Mouse (Mus musculus) heart, adult 2 months (tissue): ENCODE measurements around the gene Bend4. TPM values are rescaled to one million over a fixed set of nuclear protein-coding genes. Genes with fewer than 3 reads are reported as not detected.

Experiments
- DNase-seq, 2 experiments: peaks; one replicate each; pipeline ENCODE4 v3.0.0; 2021
- H3K27ac ChIP-seq: fragments of 200-600 bp; 2 replicates; pipeline ENCODE4 v1.8.1; 2022
- H3K27me3 ChIP-seq: fragments of 200-500 bp; 2 replicates; pipeline ENCODE4 v1.6.1; 2012; ENCODE audit warnings: mild to moderate bottlenecking, low read length, inconsistent platforms, mixed read lengths; ENCODE audit not compliant: control insufficient read depth, insufficient read depth
- H3K36me3 ChIP-seq: fragments of 200-500 bp; 2 replicates; pipeline ENCODE4 v1.6.1; 2012; ENCODE audit warnings: low read length, inconsistent platforms; ENCODE audit not compliant: control insufficient read depth, insufficient read depth
- H3K4me1 ChIP-seq: fragments of 200-500 bp; 2 replicates; pipeline ENCODE4 v1.6.1; 2011; ENCODE audit warnings: low read length; ENCODE audit not compliant: control insufficient read depth, insufficient read depth
- H3K4me3 ChIP-seq: fragments of 200-600 bp; 2 replicates; pipeline ENCODE4 v1.8.1; 2022
- H3K79me2 ChIP-seq: fragments of 200-500 bp; replicated peaks from 2 replicates; pipeline ENCODE4 v1.6.1; 2012; ENCODE audit warnings: mild to moderate bottlenecking, inconsistent platforms, low read length, moderate library complexity, mixed read lengths; ENCODE audit not compliant: control insufficient read depth, insufficient read depth
- H3K9ac ChIP-seq: fragments of 200-500 bp; 2 replicates; pipeline ENCODE4 v1.6.1; 2012; ENCODE audit warnings: low read depth, mild to moderate bottlenecking, control low read depth, inconsistent platforms, low read length, mixed read lengths
- CTCF ChIP-seq: fragments of 200-600 bp; IDR thresholded peaks from 2 replicates; pipeline ENCODE4 v1.8.1; 2022; ENCODE audit warnings: antibody characterized with exemption, mild to moderate bottlenecking, moderate library complexity
- EP300 ChIP-seq: fragments of 200-500 bp; IDR thresholded peaks from 2 replicates; pipeline ENCODE4 v1.6.1; 2011; ENCODE audit warnings: low read depth, low read length, control low read depth; ENCODE audit not compliant: insufficient read depth
- POLR2A ChIP-seq: fragments of 200-500 bp; IDR thresholded peaks from 2 replicates; pipeline ENCODE4 v1.6.1; 2011; ENCODE audit warnings: mild to moderate bottlenecking, low read depth, low read length, control low read depth; ENCODE audit not compliant: insufficient read depth
- WGBS: fragments of 180-500 bp; shearing (Covaris S2); methylation state at CpG from one replicate; pipeline ENCODE4 v1.1.7; 2018; 5-methylcytosine and 5-hydroxymethylcytosine counted together
- intact Hi-C: fragments of 180-260 bp; cut with DNase I; formaldehyde crosslinking; loops from one replicate; pipeline ENCODE4 v1.15.1; 2025
- polyA plus RNA-seq: library from polyadenylated mRNA; depleted of rRNA; stranded (reverse); fragments of >200 nt; gene quantifications from 2 replicates; pipeline ENCODE4 v1.2.3, GENCODE M21; 2012
- total RNA-seq, 2 experiments: library from RNA; stranded (reverse); gene quantifications; 2 replicates each; pipeline ENCODE4 v1.2.3; 2021

The Bend4 gene
- total and polyA plus RNA-seq, 3 experiments: 0.88 to 2.4 (median 2.4) TPM

DNA sequence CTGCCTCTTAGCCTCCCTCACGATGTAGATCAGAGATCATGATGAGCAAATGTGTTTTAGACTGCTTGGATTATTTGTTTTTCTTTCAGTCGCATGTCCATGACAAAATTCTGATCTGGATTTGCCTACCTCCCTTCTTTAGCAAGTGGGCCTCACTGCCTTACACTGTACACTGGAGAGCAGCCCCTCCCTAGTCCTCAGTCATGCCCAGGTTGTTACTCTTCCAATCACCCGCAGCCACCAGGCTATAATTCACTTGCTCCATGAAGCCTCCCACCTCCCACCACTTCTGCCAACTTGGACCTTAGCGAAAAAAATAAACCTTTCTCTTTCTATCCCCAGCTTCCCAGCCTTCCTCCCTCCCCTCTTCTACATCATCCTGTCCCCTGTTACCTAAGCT lies 34.2 kb upstream of the Bend4 start:
- no peak overlapping the region for H3K9ac ChIP-seq
- WGBS: 80% methylated on average over 4 of the region's 4 CpGs
- no peaks in the 10 kb centered on the region for H3K27me3 ChIP-seq
- no peaks in the 10 kb centered on the region for H3K79me2 ChIP-seq
- intact Hi-C loops: no loop called here
- no peaks in the 10 kb centered on the region for H3K4me1 ChIP-seq
- no peak for TF ChIP-seq EP300
- no peak for TF ChIP-seq CTCF
- no peak for TF ChIP-seq POLR2A
- H3K4me3 ChIP-seq: no peak overlapping the region
- H3K27ac ChIP-seq: no peak overlapping the region
- H3K36me3 ChIP-seq: no peaks in the 10 kb centered on the region
- DNase-seq: no peak

DNA sequence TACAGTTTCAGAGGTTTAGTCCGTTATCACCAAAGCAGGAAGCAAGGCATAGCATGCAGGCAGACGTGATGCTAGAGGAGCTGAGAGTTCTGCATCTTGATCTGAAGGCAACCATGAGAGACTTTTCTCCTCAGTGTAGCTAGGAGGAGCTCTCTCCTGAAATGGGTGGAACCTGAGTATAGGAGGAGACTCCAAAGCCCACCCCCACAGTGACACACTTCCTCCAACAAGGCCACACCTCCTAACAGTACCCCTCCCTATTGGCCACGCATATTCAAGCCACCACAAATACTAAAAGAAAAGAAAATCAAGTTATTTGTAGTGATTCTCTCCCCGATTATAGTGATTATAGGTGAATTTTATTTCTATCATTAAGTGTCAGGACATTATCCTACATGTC lies 28.7 kb upstream of the Bend4 start:
- TF ChIP-seq CTCF (no peak), EP300 (no peak)
- 77% methylated on average over 4 of the region's 4 CpGs for WGBS
- H3K27ac ChIP-seq: no peak overlapping the region

DNA sequence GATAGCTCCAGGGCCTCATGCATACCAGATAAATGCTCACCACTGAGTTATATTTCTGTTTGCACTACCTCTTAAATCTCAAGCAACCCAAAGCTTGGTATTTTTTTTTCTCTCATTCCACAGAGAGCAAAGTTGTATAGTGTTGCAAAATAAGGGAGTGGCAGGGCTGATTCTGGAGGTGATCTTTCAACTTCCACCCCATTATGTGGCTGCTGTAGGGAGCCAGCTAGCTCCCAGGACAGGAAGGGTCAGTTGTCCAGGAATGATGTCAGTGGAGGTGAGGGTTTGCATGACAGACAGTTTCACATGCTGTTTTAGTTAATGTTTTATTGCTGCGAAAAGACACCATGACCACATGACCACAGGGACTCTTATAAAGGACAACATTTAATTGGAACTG lies 26.2 kb upstream of the Bend4 start:
- Histone ChIP-seq H3K27me3 (no peaks in the 10 kb centered on the region), H3K27ac (no peak overlapping the region), H3K4me1 (no peaks in the 10 kb centered on the region), H3K79me2 (no peaks in the 10 kb centered on the region), H3K4me3 (no peak overlapping the region), H3K36me3 (no peaks in the 10 kb centered on the region), H3K9ac (no peak overlapping the region)
- TF ChIP-seq CTCF (no peak), EP300 (no peak), POLR2A (no peak)
- DNase-seq: no peak
- WGBS: 77% methylated on average over 1 of the region's 1 CpGs
- intact Hi-C loops: no loop called here

More for the DNA sequence above, 28.7 kb upstream of the Bend4 start:
- intact Hi-C loops: no loop called here
- no peaks in the 10 kb centered on the region for H3K36me3 ChIP-seq
- DNase-seq: no peak
- no peak overlapping the region for H3K4me3 ChIP-seq
- no peak overlapping the region for H3K9ac ChIP-seq
- H3K27me3 ChIP-seq: no peaks in the 10 kb centered on the region
- H3K4me1 ChIP-seq: no peaks in the 10 kb centered on the region
- no peaks in the 10 kb centered on the region for H3K79me2 ChIP-seq

DNA sequence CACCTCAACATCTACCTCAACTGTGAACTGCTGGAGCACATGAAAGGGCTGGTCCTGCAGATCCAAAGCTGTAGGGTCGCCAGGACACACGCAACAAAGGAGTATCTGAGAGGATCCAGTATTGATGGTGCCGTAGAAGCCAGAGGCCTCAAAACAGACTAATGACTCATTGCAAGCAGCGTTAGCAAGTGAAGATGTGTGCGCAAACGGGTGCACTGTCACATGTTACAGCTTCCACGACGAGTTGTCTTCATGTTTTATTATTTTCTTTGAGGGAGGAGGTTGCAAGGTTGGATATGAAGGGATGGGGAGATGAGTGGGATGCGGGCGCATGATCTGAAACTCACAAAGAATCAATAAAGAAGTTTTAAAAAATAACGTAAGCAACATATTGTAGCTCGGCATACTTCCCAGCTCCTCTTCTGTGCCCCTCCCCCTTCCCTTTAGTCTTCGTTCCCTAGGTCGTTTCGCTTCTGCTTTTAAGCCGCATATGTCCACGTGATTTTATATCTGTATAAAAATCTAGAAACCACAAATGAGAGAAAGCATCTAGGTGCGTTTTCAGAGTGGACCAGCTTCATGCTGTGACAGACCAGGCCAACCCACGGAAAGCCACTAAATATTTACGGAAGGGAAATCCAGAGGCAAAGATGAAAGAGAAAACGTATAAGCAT lies 22.0 kb upstream of the Bend4 start:
- TF ChIP-seq CTCF (no peak), POLR2A (no peak), EP300 (no peak)
- intact Hi-C loops: no loop called here
- Histone ChIP-seq H3K79me2 (no peaks in the 10 kb centered on the region), H3K9ac (no peak overlapping the region), H3K27ac (no peak overlapping the region), H3K36me3 (no peaks in the 10 kb centered on the region), H3K4me3 (no peak overlapping the region), H3K27me3 (no peaks in the 10 kb centered on the region), H3K4me1 (no peaks in the 10 kb centered on the region)
- DNase-seq: no peak
- WGBS: 80% methylated on average over 21 of the region's 21 CpGs

DNA sequence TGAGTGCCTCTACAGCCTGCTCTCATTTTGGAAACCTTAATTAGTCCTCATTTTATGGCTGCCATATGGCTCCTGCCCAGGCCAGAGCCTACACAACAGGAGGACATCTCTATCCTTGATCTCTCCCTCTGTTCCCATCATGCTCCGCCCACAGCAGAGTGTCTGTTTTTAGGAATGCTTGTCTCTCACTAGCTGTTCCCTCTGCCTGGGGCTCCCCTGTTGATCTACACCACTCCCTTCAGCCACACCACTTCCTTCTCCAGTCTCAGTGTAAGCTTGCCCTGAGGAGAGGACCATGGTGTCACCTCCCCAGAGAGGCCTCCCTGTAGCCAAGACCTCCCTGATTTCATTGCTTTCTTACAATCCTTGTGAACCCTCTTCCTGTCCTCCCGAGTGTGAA lies 18.4 kb upstream of the Bend4 start:
- Histone ChIP-seq H3K4me1 (no peaks in the 10 kb centered on the region), H3K79me2 (no peaks in the 10 kb centered on the region), H3K4me3 (no peak overlapping the region), H3K27ac (no peak overlapping the region), H3K27me3 (no peaks in the 10 kb centered on the region), H3K36me3 (no peaks in the 10 kb centered on the region), H3K9ac (no peak overlapping the region)
- intact Hi-C loops: no loop called here
- WGBS: 50% methylated on average over 2 of the region's 2 CpGs
- no peak for DNase-seq
- TF ChIP-seq CTCF (no peak), EP300 (no peak), POLR2A (no peak)

DNA sequence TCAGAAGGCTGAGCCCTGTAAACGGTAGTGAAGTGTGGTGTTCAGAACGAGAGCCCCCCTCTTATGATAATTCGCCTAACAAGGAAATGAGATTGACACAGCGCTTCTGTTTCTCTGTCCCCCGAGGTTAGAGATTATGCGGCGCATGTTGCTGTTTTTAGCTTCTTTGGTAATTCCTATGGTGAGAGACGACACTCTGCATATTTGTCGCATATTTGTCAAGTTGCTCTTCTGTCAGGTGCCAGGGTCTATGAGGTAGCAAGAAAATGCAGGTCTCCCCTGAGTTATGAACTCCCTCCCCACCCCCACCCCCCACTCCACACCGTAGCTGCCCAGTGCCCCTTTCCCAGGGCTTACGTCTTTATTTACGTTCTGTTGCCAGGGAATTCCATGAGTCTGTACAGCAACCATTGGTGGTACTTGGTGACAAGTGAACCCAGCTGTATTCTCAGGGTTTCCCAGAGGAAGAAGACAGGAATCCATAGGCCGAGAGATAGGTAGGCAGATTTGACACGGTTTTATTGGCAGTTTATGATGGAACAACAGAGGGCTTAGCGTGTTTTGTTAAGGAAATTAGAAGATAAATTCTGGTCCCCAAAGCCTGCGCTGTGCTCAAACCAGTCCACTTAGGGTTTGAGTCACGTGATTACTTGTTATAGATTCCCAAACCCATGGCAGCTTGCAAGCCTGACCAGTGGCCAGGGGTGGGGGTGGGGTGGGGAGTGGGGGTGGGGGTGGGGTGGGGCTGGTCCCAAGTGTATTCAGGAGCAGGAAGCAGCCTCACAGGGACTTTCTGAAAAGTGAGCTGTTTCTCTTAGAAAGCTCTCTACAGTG lies 16.3 kb upstream of the Bend4 start:
- Histone ChIP-seq H3K27ac (no peak overlapping the region), H3K4me3 (no peak overlapping the region), H3K27me3 (no peaks in the 10 kb centered on the region), H3K79me2 (no peaks in the 10 kb centered on the region), H3K4me1 (no peaks in the 10 kb centered on the region), H3K9ac (no peak overlapping the region), H3K36me3 (no peaks in the 10 kb centered on the region)
- intact Hi-C loops: no loop called here
- WGBS: 19% methylated on average over 17 of the region's 17 CpGs
- no peak for DNase-seq
- TF ChIP-seq POLR2A (no peak), CTCF (no peak), EP300 (no peak)
